Mouse (Mus musculus) kidney, postnatal 25 days (tissue): ENCODE results near the gene Kndc1.

Experiments used
- DNase-seq, 2 experiments: peaks; one replicate each; pipeline ENCODE4 v3.0.0; 2021; ENCODE audit warnings: mixed read lengths in 2 of 2

The Kndc1 gene

DNA sequence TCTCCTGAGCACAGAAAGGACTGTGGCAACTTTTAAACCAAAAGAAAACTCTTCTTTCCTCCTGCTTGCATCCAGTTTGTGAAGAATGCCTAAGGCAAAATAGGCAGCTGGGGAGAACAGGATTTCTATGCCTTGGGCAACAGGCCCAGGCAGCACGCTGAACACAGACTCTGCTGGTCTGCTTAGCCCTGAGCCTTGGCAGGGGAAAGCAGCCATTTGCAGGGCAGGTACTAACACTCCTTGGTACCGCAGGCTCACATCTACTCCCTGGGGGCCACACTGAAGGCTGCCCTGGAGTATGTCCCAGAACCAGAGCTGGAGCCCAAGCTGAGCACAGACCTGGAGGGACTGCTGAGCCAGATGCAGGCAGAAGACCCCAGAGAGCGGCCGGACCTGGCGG is 13.7 kb downstream of the Kndc1 start:
- no peak for DNase-seq

GRCm38 (mm10) chr7:139909469-139909868 is 15.0 kb downstream of the Kndc1 start:
- DNase-seq = no peak

GRCm38 (mm10) chr7:139910204-139910835 is 15.8 kb downstream of the Kndc1 start:
- DNase-seq = no peak

- no peak for DNase-seq
These were observed 19.9 kb downstream of the Kndc1 start for GRCm38 (mm10) chr7:139914141-139915047.

- DNase-seq = no peak
These were observed 21.3 kb downstream of the Kndc1 start for GRCm38 (mm10) chr7:139915646-139916257.

GRCm38 (mm10) chr7:139916345-139916744 is 21.8 kb downstream of the Kndc1 start:
- no peak for DNase-seq

DNA sequence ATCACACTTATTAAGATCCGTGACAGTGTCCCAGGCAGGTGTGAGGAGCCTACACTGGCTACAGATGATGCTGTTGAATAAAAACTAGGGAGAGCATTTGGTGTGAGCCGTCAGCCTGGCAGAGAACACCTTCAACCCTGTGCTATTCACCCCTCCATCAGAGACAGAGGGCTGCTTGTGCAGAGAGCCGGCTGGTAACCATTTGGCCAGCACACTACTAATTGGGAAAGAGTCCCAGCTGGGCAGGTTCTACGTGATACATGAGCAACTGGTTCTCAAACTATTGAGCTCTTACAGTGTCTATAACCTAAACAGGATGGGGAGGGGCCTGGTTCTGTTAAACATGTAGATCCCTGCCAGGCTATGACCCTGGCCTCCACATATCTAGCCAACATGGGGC is 23.8 kb downstream of the Kndc1 start:
- DNase-seq = no peak

- peak in 1 of 2 experiments; percentile 58 for DNase-seq
These were observed 36.2 kb downstream of the Kndc1 start for GRCm38 (mm10) chr7:139930732-139931131.

DNA sequence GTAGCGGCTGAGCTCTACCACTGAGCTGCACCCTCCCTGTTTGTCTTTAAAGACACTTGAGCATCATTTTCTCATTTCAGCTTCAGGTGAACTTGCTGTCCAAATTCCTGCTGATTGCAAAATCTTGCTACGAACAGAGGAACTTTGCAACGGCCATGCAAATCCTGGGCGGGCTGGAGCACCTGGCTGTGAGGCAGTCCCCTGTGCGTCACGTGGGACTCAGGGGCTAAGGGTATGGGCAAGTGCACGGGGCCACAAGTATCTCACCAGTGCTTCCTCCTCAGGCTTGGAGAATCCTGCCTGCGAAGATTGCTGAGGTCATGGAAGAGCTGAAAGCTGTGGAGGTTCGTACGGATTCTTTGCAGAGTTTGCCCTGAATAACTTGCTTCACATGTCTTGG is 42.2 kb downstream of the Kndc1 start:
- no peak for DNase-seq

GRCm38 (mm10) chr7:139937138-139937537 is 42.6 kb downstream of the Kndc1 start:
- no peak for DNase-seq

- no peak for DNase-seq
These were observed 43.3 kb downstream of the Kndc1 start for GRCm38 (mm10) chr7:139937810-139938209.

GRCm38 (mm10) chr7:139940476-139941209 is 46.1 kb downstream of the Kndc1 start:
- DNase-seq = no peak

DNA sequence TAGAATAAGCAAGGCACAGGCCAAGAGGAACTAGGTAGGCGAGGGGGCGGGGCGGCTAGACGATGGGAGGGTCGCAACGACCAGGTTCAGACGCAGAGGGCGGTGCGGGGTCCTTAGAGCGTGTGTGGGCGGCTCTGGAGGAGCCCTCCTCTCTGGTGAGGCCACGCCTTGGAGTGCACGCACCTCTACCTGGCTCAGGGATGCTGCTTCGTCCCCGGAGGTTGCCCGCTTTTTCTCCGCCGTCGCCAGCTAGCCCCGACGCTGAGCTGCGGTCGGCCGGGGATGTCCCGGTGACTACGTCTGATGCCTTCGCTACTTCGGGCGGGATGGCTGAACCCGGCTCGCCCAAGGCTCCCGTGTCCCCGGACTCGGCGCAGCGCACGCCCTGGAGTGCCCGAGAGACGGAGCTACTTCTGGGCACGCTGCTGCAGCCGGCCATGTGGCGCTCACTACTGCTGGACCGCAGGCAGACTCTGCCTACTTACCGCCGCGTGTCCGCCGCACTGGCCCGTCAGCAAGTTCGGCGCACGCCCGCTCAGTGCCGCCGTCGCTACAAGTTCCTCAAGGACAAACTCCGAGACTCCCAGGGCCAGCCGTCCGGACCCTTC is 49.3 kb downstream of the Kndc1 start, which contains the start of gene Utf1:
Utf1 (plus strand) TSS at position 116 of the 608 bp plus-strand sequence.
- DNase-seq = peak; percentile 34 to 47

- DNase-seq = no peak
These were observed 50.1 kb downstream of the Kndc1 start for GRCm38 (mm10) chr7:139944291-139945240.

GRCm38 (mm10) chr7:139945516-139945915 is 51.0 kb downstream of the Kndc1 start:
- DNase-seq = no peak

DNA sequence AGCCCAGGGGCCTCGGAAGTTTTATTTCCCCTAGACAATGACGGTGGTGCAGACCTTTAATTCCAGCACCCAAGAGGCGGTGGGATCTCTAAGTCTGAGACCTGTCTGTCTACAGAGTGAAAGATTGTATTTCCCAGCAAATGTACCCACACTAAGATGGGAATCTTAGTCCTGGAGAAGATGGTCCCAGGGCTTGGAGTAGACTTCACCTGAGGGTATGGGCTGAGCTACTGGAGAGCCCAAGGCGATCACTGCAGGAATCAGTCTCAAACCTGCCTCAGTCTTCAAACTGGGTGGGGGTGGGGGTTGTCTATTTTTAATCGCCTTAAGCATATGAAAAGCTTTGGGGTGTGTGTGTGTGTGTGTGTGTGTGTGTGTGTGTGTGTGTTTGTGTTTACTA is 51.5 kb downstream of the Kndc1 start:
- no peak for DNase-seq

DNA sequence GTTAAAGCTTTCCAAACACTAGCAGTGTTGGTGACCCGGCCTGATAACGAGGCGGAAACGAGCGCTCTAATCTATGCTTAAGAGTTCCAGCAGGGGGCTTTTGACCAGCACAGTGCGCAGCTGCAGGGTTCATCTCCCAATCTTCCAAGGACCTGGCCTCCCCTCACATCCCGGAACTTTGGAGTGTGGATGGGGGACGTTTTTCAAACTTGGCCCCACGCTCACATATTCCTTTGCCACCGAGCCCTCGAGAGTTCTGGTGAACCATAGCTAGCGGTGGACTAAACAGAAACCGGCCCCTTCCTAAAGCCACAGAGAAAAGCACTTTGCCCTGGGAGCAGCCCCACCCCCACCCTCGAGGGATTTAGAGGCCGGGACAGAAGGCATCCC is 55.4 kb downstream of the Kndc1 start:
- DNase-seq = peak; percentile 50 to 52

GRCm38 (mm10) chr7:139950283-139950971 is 55.9 kb downstream of the Kndc1 start:
- peak; percentile 54 to 60 for DNase-seq

DNA sequence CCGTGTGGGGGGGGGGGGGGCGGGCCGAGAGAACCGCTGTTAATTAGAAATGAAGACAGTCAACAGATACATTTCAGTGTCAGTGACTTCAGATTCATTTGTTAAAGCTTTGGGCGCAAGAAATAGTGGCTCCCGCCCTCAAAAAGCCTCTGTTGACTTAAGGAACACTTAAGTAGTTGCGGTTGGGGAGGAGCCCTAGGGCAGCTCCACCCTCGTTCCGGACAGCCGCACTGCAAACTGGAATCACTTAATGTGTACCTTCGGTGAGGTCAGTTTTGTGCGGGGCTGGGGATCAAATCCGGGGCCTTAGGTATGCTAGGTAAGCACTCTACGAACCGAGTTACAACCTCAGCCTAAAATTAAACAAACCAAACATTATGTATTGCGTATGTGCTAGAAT is 56.6 kb downstream of the Kndc1 start:
- DNase-seq = peak; percentile 31 to 45

- DNase-seq = no peak
These were observed 57.6 kb downstream of the Kndc1 start for GRCm38 (mm10) chr7:139951991-139952633.
